Mouse (Mus musculus) MN1 (cell line): ENCODE measurements around the gene Qk.

ENCODE experiments used
- DNase-seq: peaks from one replicate; pipeline ENCODE4 v3.0.0-alpha.2; 2016; ENCODE audit warnings: low spot score

Gene Qk

GRCm38 (mm10) chr17:10319685-10320455, at the start of gene Qk:
TSS of gene Qk (minus strand) at chr17:10319854.
- DNase-seq, result peak; percentile 97

- DNase-seq, result no peak
These were observed 47.4 kb upstream of the Qk start for GRCm38 (mm10) chr17:10367044-10367443.

DNA sequence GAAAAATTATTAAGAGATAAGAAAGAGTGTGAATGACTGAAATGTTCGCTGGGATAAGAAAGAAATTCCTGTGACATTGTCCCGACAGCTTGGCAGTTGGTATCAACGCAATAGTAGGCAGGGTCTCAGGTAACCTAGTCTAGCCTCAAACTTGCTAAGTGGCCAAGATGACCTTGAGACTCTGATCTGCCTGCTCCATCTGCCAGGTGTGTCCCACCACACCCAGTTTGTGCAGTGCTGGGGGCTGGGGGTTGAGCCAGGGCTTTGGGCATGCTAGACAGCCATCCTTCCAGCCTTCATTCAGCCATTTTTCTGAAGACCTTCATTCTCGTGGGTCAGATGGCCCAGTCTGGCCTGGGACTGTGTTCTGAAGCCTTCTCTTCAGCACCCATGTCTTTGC, 46.9 kb upstream of the Qk start:
- DNase-seq, result no peak

DNA sequence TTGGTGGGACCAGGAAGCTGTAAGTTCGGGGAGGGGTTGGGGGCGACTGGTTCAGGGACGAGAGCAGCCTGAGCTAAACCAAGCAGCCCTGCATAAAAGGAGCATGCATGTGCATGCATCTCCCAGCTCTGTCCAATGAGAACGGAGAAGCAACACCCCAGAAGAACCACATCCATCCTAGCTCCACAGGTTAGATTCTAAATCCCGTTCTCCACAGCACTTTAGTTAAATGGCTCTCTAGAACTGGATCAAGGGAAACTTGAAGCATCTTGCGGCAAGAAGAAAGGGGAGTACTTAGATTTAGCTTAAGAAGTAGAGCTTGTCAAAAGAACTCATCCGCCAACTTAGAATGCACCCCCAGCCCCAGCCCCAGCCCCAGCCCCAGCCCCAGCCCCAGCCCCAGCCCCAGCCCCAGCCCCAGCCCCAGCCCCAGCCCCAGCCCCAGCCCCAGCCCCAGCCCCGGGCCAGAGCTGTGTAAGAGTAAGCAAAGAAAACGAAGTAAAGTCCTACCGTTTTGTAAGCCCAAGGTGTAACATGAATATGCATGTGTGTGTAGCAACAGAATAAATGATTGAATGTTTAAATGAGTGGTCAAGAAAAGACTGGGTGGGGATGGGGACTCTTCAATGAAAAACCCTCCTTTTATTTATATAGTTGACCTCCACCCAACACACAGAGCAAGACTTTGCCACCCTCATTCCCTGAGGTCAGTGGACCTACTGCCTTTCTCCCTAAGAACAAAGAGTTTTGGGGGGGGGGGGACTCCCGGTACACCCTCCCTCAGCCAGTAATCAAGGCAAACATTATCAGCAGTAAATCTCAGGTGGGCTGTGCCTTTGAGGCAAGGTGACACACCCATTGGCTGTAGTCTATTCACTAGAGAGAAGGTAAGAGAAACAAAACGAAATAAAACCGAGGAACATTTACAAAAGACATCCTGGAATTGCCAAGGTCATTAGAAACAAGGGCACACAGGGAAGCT, 46.1 kb upstream of the Qk start:
- no peak for DNase-seq

DNA sequence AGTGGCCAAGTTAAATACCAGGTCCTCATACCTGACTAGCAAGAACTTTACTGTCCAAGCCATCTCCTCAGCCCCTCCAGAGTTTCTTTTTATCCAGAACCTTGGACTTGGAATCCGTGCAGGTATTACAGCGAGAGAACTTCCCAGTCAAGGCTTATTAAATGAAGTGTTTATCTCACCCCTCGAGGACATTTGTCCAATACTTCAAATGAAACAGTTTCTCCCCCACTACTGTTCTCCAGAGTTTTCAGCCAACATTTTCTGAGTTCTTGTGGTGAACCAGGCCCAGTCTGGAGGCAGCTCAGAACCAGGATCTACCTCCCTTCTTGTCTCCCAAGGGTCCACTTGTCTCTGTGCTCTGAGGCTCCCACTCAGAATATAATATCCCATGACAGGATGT, 43.5 kb upstream of the Qk start:
- DNase-seq, result no peak

- no peak for DNase-seq
These were observed 42.2 kb upstream of the Qk start for GRCm38 (mm10) chr17:10361882-10362291.

- no peak for DNase-seq
These were observed 41.1 kb upstream of the Qk start for GRCm38 (mm10) chr17:10360738-10361137.

DNA sequence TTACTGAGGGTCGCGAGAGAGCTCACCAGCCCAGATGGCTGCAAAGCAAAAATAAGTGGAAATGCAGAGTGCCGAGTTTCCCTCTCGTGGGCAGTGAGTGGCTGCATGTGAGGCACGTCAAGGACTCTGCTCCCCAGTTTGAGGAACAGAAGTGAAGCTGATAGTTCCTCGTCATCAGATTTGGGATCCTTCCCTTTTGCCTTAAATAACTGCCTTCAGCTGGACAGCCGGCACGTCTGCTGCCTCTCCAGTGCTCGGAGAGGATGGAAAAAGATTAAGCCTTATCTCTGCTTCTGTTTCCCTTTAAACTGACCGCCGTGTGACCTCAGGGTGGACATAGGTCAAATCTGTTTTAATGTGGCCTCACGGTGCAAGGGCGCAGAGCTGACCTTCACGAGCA, 39.8 kb upstream of the Qk start:
- DNase-seq, result no peak

DNA sequence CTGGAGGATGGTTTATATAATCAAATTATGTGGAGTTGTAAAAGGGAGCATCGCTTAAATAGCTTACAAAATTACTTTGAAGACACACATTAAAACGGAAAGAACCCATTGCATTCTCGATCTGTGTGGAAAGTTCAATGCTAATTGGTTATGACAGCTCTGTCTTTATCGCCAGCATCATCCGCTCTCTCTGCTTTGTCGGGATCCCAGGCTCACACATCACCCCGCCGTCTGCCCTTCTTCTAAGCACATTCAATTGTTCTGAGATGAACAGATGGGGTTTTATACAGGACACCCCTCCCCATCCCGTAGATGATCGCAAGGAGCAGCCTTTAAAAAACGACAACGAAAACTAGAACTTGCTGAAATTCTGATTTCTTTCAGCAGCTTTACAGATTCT, 37.7 kb upstream of the Qk start:
- DNase-seq, result peak; percentile 9

DNA sequence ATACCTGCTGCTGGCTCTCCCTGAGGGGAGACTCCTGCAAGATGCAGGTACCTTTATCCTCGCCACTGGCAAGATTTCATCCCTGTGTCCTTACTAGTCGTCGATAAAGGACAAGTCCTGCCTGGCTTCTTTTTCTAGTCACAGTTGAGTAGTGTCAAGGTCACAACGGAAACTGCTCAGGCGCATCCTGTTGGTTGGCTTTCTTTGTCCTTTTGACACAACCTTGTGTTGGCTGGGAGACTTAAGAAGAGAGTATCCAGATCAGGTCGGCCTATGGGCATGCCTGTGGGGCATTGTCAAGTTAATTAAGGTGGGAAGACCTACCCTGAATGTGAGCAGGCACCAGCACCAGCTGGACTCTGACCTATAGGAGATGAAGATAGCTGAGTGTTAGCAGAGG, 36.6 kb upstream of the Qk start:
- no peak for DNase-seq

DNA sequence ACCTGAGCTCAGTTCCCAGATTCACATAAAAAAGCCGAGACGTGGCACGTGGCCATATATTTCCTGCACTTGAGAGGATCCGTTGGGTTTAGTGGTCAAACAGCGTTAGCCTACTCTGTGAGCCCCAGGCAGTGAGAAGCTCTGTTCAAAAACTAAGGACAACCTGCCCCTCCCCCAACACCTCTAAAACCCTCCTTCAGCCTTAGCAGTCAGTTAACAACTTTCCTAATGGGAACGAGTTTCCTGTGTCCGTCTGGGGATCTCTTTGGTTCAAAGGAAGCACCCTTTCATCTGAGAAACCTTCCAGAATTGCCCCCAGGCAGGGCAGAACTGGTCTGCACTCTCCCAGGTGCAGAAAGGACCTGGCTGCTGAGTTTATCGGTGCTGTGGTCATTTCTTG, 36.1 kb upstream of the Qk start:
- DNase-seq, result no peak

- DNase-seq, result no peak
These were observed 18.6 kb upstream of the Qk start for GRCm38 (mm10) chr17:10338286-10338685.

DNA sequence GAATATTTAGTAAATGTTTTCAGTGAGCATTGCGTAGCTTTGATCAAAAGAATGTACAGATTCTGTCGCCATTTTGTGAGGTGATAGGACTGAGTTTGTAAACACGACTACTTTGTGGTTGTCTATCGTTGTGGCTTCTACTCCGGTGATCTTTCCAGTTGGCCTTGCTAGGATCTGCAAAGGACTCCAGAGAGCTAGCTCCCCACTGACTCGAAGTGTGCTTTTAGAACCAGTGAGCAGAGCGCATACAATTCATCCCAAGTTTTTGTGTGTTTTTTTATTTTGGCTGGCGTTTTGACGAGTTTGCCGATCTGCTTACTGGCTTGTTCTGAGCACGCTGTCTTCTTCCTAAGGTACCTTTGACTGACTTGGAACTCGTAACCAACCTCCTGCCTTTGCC, 16.9 kb upstream of the Qk start:
- no peak for DNase-seq

GRCm38 (mm10) chr17:10335809-10336499, 16.3 kb upstream of the Qk start:
- DNase-seq, result no peak

GRCm38 (mm10) chr17:10334957-10335690, 15.5 kb upstream of the Qk start:
- no peak for DNase-seq

DNA sequence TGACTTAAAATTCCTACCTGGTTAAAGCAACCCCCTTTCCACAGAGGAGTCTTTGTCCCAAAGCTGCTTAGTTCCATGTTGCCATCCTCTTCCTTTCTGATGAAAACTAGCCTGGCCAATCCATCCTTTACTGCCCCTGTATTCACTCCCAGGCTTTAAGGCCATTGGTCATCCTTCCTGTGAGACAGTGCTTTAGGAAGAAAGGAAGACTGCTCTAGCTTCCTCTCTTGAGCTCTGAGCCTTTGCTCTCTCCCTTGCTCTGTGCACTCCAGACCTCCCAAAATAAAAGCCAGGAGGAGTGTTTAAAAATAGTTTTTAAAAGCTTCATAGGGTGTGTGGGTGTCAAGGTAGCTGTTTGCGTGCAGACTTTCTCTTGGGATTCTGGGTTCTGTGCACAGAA, 14.8 kb upstream of the Qk start:
- DNase-seq, result no peak

DNA sequence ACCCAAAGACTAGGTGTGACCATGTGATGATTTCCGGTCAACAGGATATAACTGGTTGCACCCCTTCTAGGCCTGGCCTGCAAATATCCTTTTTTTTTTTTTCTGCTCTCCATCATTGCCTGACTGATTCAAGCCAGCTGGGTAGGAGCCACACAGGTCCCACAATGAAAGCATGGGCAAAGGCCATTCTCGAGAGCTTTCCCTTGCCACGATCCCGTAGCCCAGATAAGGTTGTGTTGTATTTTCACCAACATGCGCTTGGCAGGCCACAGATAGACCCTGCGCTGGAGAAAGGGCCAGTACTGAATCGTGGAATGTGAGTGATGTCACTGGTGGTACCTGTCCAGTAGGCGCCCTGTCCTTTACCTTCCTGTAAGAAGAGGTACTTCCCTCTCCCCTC, 13.7 kb upstream of the Qk start:
- DNase-seq, result no peak

- no peak for DNase-seq
These were observed 12.5 kb upstream of the Qk start for GRCm38 (mm10) chr17:10332127-10332526.

DNA sequence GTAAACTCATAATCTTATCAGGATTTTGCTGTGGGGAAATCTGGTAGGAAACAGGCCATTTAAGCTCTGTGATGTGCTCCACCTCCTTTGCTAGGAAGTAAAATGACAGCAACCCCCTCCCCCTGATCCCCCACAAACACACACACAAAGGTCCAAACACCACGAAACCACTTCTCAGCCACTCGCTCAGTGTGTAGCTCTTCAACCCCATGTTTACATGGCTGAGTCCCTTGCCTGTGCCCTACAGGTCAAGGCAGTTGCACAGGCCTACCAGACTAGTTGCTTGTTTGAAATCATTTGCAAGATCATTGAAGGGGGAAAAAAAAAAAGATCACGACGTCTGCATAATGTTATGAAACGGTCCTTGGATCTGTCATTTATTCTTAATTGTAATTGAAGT, 9.8 kb upstream of the Qk start:
- DNase-seq, result no peak

GRCm38 (mm10) chr17:10328544-10329100, 9.0 kb upstream of the Qk start:
- no peak for DNase-seq

- no peak for DNase-seq
These were observed 8.0 kb upstream of the Qk start for GRCm38 (mm10) chr17:10327584-10328210.
